Mouse (Mus musculus): Measurements from ENCODE around the gene 9330182O14Rik. TPM values are rescaled to one million over a fixed set of nuclear protein-coding genes. Genes with fewer than 3 reads are reported as not detected.

The 9330182O14Rik gene
- polyA plus RNA-seq (2014; fragmentation: Nextera tagmentation; extraction: Ambion mirVana) = not detected in 2 replicates

- Histone ChIP-seq H3K27ac (ENCODE audit: low read depth, low read length) (no peak within 1 kb of the TSS), H3K36me3 (ENCODE audit: control insufficient read depth, insufficient read depth, low read length) (no peaks in the 10 kb centered on the region), H3K4me3 (ENCODE audit: low read depth, low read length) (no peak within 1 kb of the TSS), H3K4me1 (ENCODE audit: control insufficient read depth, insufficient read depth, low read length) (no peaks in the 10 kb centered on the region), H3K9me3 (ENCODE audit: control insufficient read depth, low read length) (no peaks in the 10 kb centered on the region), H3K4me2 (no peak within 1 kb of the TSS), H3K9ac (ENCODE audit: low read length) (no peak within 1 kb of the TSS), H3K27me3 (ENCODE audit: control insufficient read depth, insufficient read depth, low read length) (no peaks in the 10 kb centered on the region)
- 61% methylated on average over 10 of the region's 10 CpGs for WGBS
- DNase-seq (ENCODE audit: low spot score, missing footprints) (no peak), ATAC-seq (ENCODE audit: low FRiP score) (no peak)
Observed at GRCm38 (mm10) chr15:40134152-40134792, at the start of gene 9330182O14Rik. TSS of gene 9330182O14Rik (plus strand) at chr15:40134365.

GRCm38 (mm10) chr15:40103304-40103703 is 30.9 kb upstream of the 9330182O14Rik start:
- no peak overlapping the region for H3K27ac ChIP-seq (ENCODE audit: low read depth, low read length)
- no peak for DNase-seq (ENCODE audit: low spot score, missing footprints)
- WGBS = 89% methylated on average over 2 of the region's 2 CpGs
- H3K9me3 ChIP-seq (ENCODE audit: control insufficient read depth, low read length) = no peaks in the 10 kb centered on the region
- H3K4me2 ChIP-seq = no peak overlapping the region
- H3K36me3 ChIP-seq (ENCODE audit: control insufficient read depth, insufficient read depth, low read length) = no peaks in the 10 kb centered on the region
- H3K4me1 ChIP-seq (ENCODE audit: control insufficient read depth, insufficient read depth, low read length) = no peaks in the 10 kb centered on the region; the same call in 1 of the 2 replicates
- no peak for ATAC-seq (ENCODE audit: low FRiP score)
- no peak overlapping the region for H3K9ac ChIP-seq (ENCODE audit: low read length)
- H3K4me3 ChIP-seq (ENCODE audit: low read depth, low read length) = no peak overlapping the region
- no peaks in the 10 kb centered on the region for H3K27me3 ChIP-seq (ENCODE audit: control insufficient read depth, insufficient read depth, low read length)

- ATAC-seq (ENCODE audit: low FRiP score) = no peak
- WGBS = 91% methylated on average over 4 of the region's 4 CpGs
- DNase-seq (ENCODE audit: low spot score, missing footprints) = no peak
Observed at GRCm38 (mm10) chr15:40105712-40106111, 28.5 kb upstream of the 9330182O14Rik start.

GRCm38 (mm10) chr15:40113888-40114576 is 20.1 kb upstream of the 9330182O14Rik start:
- H3K27me3 ChIP-seq (ENCODE audit: control insufficient read depth, insufficient read depth, low read length) = no peaks in the 10 kb centered on the region
- H3K4me1 ChIP-seq (ENCODE audit: control insufficient read depth, insufficient read depth, low read length) = peaks cover 5% of the 10 kb centered on the region
- no peaks in the 10 kb centered on the region for H3K36me3 ChIP-seq (ENCODE audit: control insufficient read depth, insufficient read depth, low read length)
- no peaks in the 10 kb centered on the region for H3K9me3 ChIP-seq (ENCODE audit: control insufficient read depth, low read length)
- ATAC-seq (ENCODE audit: low FRiP score) = peak; percentile 50; the same call in 1 of the 2 replicates
- no peak for DNase-seq (ENCODE audit: low spot score, missing footprints)
- H3K4me3 ChIP-seq (ENCODE audit: low read depth, low read length) = peak overlapping the region; percentile 3; the same call in 1 of the 2 replicates
- 23% methylated on average over 16 of the region's 18 CpGs for WGBS
- peak overlapping the region; percentile 43 for H3K4me2 ChIP-seq
- peak overlapping the region; percentile 25; the same call in 1 of the 2 replicates for H3K9ac ChIP-seq (ENCODE audit: low read length)
- no peak overlapping the region for H3K27ac ChIP-seq (ENCODE audit: low read depth, low read length)

More at GRCm38 (mm10) chr15:40105712-40106111, 28.5 kb upstream of the 9330182O14Rik start:
- Histone ChIP-seq H3K9me3 (ENCODE audit: control insufficient read depth, low read length) (no peaks in the 10 kb centered on the region), H3K4me2 (no peak overlapping the region), H3K27me3 (ENCODE audit: control insufficient read depth, insufficient read depth, low read length) (no peaks in the 10 kb centered on the region), H3K36me3 (ENCODE audit: control insufficient read depth, insufficient read depth, low read length) (no peaks in the 10 kb centered on the region), H3K4me1 (ENCODE audit: control insufficient read depth, insufficient read depth, low read length) (no peaks in the 10 kb centered on the region; the same call in 1 of the 2 replicates), H3K27ac (ENCODE audit: low read depth, low read length) (no peak overlapping the region), H3K4me3 (ENCODE audit: low read depth, low read length) (no peak overlapping the region), H3K9ac (ENCODE audit: low read length) (no peak overlapping the region)

GRCm38 (mm10) chr15:40114600-40115271 is 19.4 kb upstream of the 9330182O14Rik start:
- DNase-seq (ENCODE audit: low spot score, missing footprints) (peak; percentile 90), ATAC-seq (ENCODE audit: low FRiP score) (peak; percentile 78)
- H3K27ac ChIP-seq (ENCODE audit: low read depth, low read length) = no peak overlapping the region
- no peaks in the 10 kb centered on the region for H3K27me3 ChIP-seq (ENCODE audit: control insufficient read depth, insufficient read depth, low read length)
- 35% methylated on average over 22 of the region's 22 CpGs for WGBS
- peak overlapping the region; percentile 3; the same call in 1 of the 2 replicates for H3K4me3 ChIP-seq (ENCODE audit: low read depth, low read length)
- H3K4me1 ChIP-seq (ENCODE audit: control insufficient read depth, insufficient read depth, low read length) = peaks cover 5% of the 10 kb centered on the region
- peak overlapping the region; percentile 25 for H3K9ac ChIP-seq (ENCODE audit: low read length)
- no peaks in the 10 kb centered on the region for H3K9me3 ChIP-seq (ENCODE audit: control insufficient read depth, low read length)
- H3K36me3 ChIP-seq (ENCODE audit: control insufficient read depth, insufficient read depth, low read length) = no peaks in the 10 kb centered on the region
- H3K4me2 ChIP-seq = peak overlapping the region; percentile 43

GRCm38 (mm10) chr15:40116396-40116795 is 17.8 kb upstream of the 9330182O14Rik start:
- Histone ChIP-seq H3K9ac (ENCODE audit: low read length) (no peak overlapping the region), H3K9me3 (ENCODE audit: control insufficient read depth, low read length) (no peaks in the 10 kb centered on the region), H3K4me2 (no peak overlapping the region), H3K27me3 (ENCODE audit: control insufficient read depth, insufficient read depth, low read length) (no peaks in the 10 kb centered on the region), H3K27ac (ENCODE audit: low read depth, low read length) (no peak overlapping the region), H3K4me3 (ENCODE audit: low read depth, low read length) (no peak overlapping the region), H3K4me1 (ENCODE audit: control insufficient read depth, insufficient read depth, low read length) (peaks cover 5% of the 10 kb centered on the region), H3K36me3 (ENCODE audit: control insufficient read depth, insufficient read depth, low read length) (no peaks in the 10 kb centered on the region)
- ATAC-seq (ENCODE audit: low FRiP score) = no peak
- WGBS = 83% methylated on average over 3 of the region's 3 CpGs
- DNase-seq (ENCODE audit: low spot score, missing footprints) = no peak

- Histone ChIP-seq H3K9ac (ENCODE audit: low read length) (no peak overlapping the region), H3K27me3 (ENCODE audit: control insufficient read depth, insufficient read depth, low read length) (no peaks in the 10 kb centered on the region), H3K4me2 (no peak overlapping the region), H3K4me1 (ENCODE audit: control insufficient read depth, insufficient read depth, low read length) (no peaks in the 10 kb centered on the region), H3K27ac (ENCODE audit: low read depth, low read length) (no peak overlapping the region; the same call in 1 of the 2 replicates), H3K9me3 (ENCODE audit: control insufficient read depth, low read length) (no peaks in the 10 kb centered on the region), H3K36me3 (ENCODE audit: control insufficient read depth, insufficient read depth, low read length) (no peaks in the 10 kb centered on the region), H3K4me3 (ENCODE audit: low read depth, low read length) (no peak overlapping the region)
- DNase-seq (ENCODE audit: low spot score, missing footprints) (no peak), ATAC-seq (ENCODE audit: low FRiP score) (no peak)
- 85% methylated on average over 9 of the region's 9 CpGs for WGBS
Observed at GRCm38 (mm10) chr15:40124211-40124953, 9.8 kb upstream of the 9330182O14Rik start.

GRCm38 (mm10) chr15:40129496-40129895 is 4.7 kb upstream of the 9330182O14Rik start:
- no peaks in the 10 kb centered on the region for H3K27me3 ChIP-seq (ENCODE audit: control insufficient read depth, insufficient read depth, low read length)
- H3K4me2 ChIP-seq = no peak overlapping the region
- no peaks in the 10 kb centered on the region for H3K4me1 ChIP-seq (ENCODE audit: control insufficient read depth, insufficient read depth, low read length)
- 60% methylated on average over 5 of the region's 5 CpGs for WGBS
- no peak for DNase-seq (ENCODE audit: low spot score, missing footprints)
- H3K4me3 ChIP-seq (ENCODE audit: low read depth, low read length) = no peak overlapping the region
- H3K27ac ChIP-seq (ENCODE audit: low read depth, low read length) = no peak overlapping the region
- ATAC-seq (ENCODE audit: low FRiP score) = no peak
- no peaks in the 10 kb centered on the region for H3K36me3 ChIP-seq (ENCODE audit: control insufficient read depth, insufficient read depth, low read length)
- no peak overlapping the region for H3K9ac ChIP-seq (ENCODE audit: low read length)
- H3K9me3 ChIP-seq (ENCODE audit: control insufficient read depth, low read length) = no peaks in the 10 kb centered on the region
